Mouse (Mus musculus) intestine, embryonic 16.5 days (tissue): ENCODE data around the gene Ltbr. TPM values are rescaled to one million over a fixed set of nuclear protein-coding genes. Genes with fewer than 3 reads are reported as not detected.

ENCODE experiments used
- ATAC-seq: fragments of 200-750 bp; cut with Nextera tagmentation; 2 replicates; pipeline ENCODE4 v1.8.0; 2017; ENCODE audit warnings: moderate TSS enrichment, moderate library complexity
- H3K27ac ChIP-seq: fragments of 300-500 bp; sonication (generic); 2 replicates; pipeline ENCODE4 v1.5.1; 2014; ENCODE audit warnings: mild to moderate bottlenecking, low read length
- H3K27me3 ChIP-seq: fragments of 300-500 bp; sonication (generic); replicated peaks from 2 replicates; pipeline ENCODE4 v1.6.1; 2014; ENCODE audit warnings: low read length, control low read depth, mixed read lengths; ENCODE audit not compliant: control insufficient read depth, insufficient read depth
- H3K36me3 ChIP-seq: fragments of 300-500 bp; sonication (generic); 2 replicates; pipeline ENCODE4 v1.6.1; 2014; ENCODE audit warnings: low read length, control low read depth; ENCODE audit not compliant: control insufficient read depth, insufficient read depth
- H3K4me1 ChIP-seq: fragments of 300-500 bp; sonication (generic); 2 replicates; pipeline ENCODE4 v1.6.1; 2014; ENCODE audit warnings: low read length, control low read depth, mixed read lengths; ENCODE audit not compliant: control insufficient read depth, insufficient read depth
- H3K4me2 ChIP-seq: fragments of 300-500 bp; sonication (generic); 2 replicates; pipeline ENCODE4 v1.6.1; 2014; ENCODE audit warnings: low read depth, low read length, control low read depth
- H3K4me3 ChIP-seq: fragments of 300-500 bp; sonication (generic); 2 replicates; pipeline ENCODE4 v1.5.1; 2014; ENCODE audit warnings: mild to moderate bottlenecking, low read length
- H3K9ac ChIP-seq: fragments of 300-500 bp; sonication (generic); 2 replicates; pipeline ENCODE4 v1.6.1; 2014; ENCODE audit warnings: low read depth, low read length
- H3K9me3 ChIP-seq: fragments of 300-500 bp; sonication (generic); 2 replicates; pipeline ENCODE4 v1.6.1; 2016; ENCODE audit warnings: low read length, control low read depth; ENCODE audit not compliant: control insufficient read depth
- WGBS: fragments of 180-500 bp; shearing (Covaris S2); extraction: QIAGEN DNeasy Blood & Tissue Kit; methylation state at CpG from one replicate; pipeline ENCODE4 v1.1.7; 2014; 5-methylcytosine and 5-hydroxymethylcytosine counted together
- polyA plus RNA-seq: library from polyadenylated mRNA; unstranded; fragments of >200 nt; fragmentation: Nextera tagmentation; extraction: Ambion mirVana; gene quantifications from 2 replicates; pipeline ENCODE4 v1.2.1, GENCODE M21; 2015

Gene Ltbr
- polyA plus RNA-seq = 106 and 107 TPM in 2 replicates

- Histone ChIP-seq H3K9me3 (no peaks in the 10 kb centered on the region), H3K27me3 (no peaks in the 10 kb centered on the region), H3K9ac (peak within 1 kb of the TSS; percentile 88), H3K27ac (peak within 1 kb of the TSS; percentile 80), H3K4me2 (peak within 1 kb of the TSS; percentile 63), H3K36me3 (peaks cover 12% of the 10 kb centered on the region), H3K4me3 (peak within 1 kb of the TSS; percentile 64), H3K4me1 (peaks cover 27% of the 10 kb centered on the region)
- peak; percentile 96 for ATAC-seq
- WGBS = 2% methylated on average over 43 of the region's 46 CpGs
Measured at GRCm38 (mm10) chr6:125313546-125314230, at the start of gene Ltbr. Ltbr (minus strand) TSS chr6:125313885.

- Histone ChIP-seq H3K27me3 (no peaks in the 10 kb centered on the region), H3K9me3 (no peaks in the 10 kb centered on the region), H3K4me1 (peaks cover 36% of the 10 kb centered on the region), H3K4me2 (peak overlapping the region; percentile 22; the same call in 1 of the 2 replicates), H3K9ac (0 out of 2 replicates have a peak overlapping the region, but pooled peaks have one; percentile 53), H3K27ac (peak overlapping the region; percentile 61), H3K36me3 (peaks cover 26% of the 10 kb centered on the region), H3K4me3 (no peak overlapping the region)
- 37% methylated on average over 15 of the region's 15 CpGs for WGBS
- 0 out of 2 replicates have a peak, but pooled peaks have one; percentile 4 for ATAC-seq
Measured at GRCm38 (mm10) chr6:125363021-125363420, 49.3 kb upstream of the Ltbr start.

DNA sequence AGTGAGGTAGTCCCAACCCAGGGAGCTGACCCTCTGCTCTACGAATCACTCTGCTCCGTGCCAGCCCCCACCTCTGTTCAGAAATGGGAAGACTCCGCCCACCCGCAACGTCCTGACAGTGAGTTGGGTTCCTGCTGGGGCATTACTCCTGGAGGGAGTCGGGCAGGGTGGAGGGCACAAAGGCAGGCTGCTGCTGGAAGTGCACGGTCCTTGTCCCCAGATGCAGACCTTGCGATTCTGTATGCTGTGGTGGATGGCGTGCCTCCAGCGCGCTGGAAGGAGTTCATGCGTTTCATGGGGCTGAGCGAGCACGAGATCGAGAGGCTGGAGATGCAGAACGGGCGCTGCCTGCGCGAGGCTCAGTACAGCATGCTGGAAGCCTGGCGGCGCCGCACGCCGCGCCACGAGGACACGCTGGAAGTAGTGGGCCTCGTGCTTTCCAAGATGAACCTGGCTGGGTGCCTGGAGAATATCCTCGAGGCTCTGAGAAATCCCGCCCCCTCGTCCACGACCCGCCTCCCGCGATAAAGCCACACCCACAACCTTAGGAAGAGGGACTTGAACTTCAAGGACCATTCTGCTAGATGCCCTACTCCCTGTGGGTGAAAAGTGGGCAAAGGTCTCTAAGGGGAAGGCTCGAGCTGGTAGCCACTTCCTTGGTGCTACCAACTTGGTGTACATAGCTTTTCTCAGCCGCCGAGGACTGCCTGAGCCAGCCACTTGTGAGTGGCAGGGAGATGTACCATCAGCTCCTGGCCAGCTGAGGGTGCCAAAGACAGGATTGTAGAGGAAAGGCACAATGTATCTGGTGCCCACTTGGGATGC lies 48.0 kb upstream of the Ltbr start:
- 45% methylated on average over 38 of the region's 38 CpGs for WGBS
- Histone ChIP-seq H3K27ac (0 out of 2 replicates have a peak overlapping the region, but pooled peaks have one; percentile 2), H3K36me3 (peaks cover 30% of the 10 kb centered on the region)

GRCm38 (mm10) chr6:125360846-125361245 lies 47.2 kb upstream of the Ltbr start:
- no peak for ATAC-seq
- H3K36me3 ChIP-seq = peaks cover 30% of the 10 kb centered on the region

More for the DNA sequence above, 48.0 kb upstream of the Ltbr start:
- H3K4me1 ChIP-seq = peaks cover 31% of the 10 kb centered on the region
- H3K4me3 ChIP-seq = no peak overlapping the region
- no peaks in the 10 kb centered on the region for H3K9me3 ChIP-seq
- no peak overlapping the region for H3K4me2 ChIP-seq
- peak; percentile 27 for ATAC-seq
- H3K9ac ChIP-seq = no peak overlapping the region
- no peaks in the 10 kb centered on the region for H3K27me3 ChIP-seq

DNA sequence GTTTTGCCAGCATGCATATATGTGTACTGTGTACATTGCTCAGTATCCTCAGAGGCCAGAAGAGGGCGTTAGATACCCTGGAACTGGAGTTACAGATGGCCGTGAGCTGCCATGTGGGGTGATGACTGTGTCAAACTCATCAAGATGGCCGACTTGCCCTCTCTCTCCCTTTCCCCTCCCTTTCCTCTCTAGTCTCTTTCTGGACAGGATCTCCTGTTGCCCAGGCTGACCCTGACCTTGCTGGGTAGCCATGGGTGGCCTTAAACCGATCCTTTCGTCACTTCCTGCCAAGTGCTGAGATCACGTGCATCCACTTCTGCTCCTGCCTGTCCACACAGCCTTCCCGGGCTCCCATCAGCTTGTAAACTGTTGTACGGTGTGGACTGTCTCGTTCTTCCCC lies 46.3 kb upstream of the Ltbr start:
- H3K36me3 ChIP-seq = peaks cover 30% of the 10 kb centered on the region

More at GRCm38 (mm10) chr6:125360846-125361245, 47.2 kb upstream of the Ltbr start:
- H3K4me3 ChIP-seq = no peak overlapping the region
- peaks cover 37% of the 10 kb centered on the region for H3K4me1 ChIP-seq
- no peaks in the 10 kb centered on the region for H3K27me3 ChIP-seq
- no peak overlapping the region for H3K27ac ChIP-seq
- no peaks in the 10 kb centered on the region for H3K9me3 ChIP-seq
- H3K4me2 ChIP-seq = no peak overlapping the region
- 77% methylated on average over 9 of the region's 9 CpGs for WGBS
- no peak overlapping the region for H3K9ac ChIP-seq

GRCm38 (mm10) chr6:125357334-125357733 lies 43.6 kb upstream of the Ltbr start:
- peaks cover 49% of the 10 kb centered on the region for H3K4me1 ChIP-seq
- peaks cover 28% of the 10 kb centered on the region for H3K36me3 ChIP-seq
- H3K9ac ChIP-seq = no peak overlapping the region

More for the DNA sequence above, 46.3 kb upstream of the Ltbr start:
- no peak overlapping the region for H3K9ac ChIP-seq
- H3K27ac ChIP-seq = no peak overlapping the region
- ATAC-seq = no peak
- WGBS = 52% methylated on average over 9 of the region's 9 CpGs
- no peaks in the 10 kb centered on the region for H3K9me3 ChIP-seq
- H3K4me3 ChIP-seq = no peak overlapping the region
- no peak overlapping the region for H3K4me2 ChIP-seq
- peaks cover 45% of the 10 kb centered on the region for H3K4me1 ChIP-seq
- H3K27me3 ChIP-seq = no peaks in the 10 kb centered on the region

GRCm38 (mm10) chr6:125356264-125356663 lies 42.6 kb upstream of the Ltbr start:
- no peak overlapping the region for H3K9ac ChIP-seq
- H3K4me3 ChIP-seq = no peak overlapping the region
- no peaks in the 10 kb centered on the region for H3K9me3 ChIP-seq
- H3K27ac ChIP-seq = no peak overlapping the region
- 30% methylated on average over 8 of the region's 8 CpGs for WGBS
- H3K36me3 ChIP-seq = peaks cover 20% of the 10 kb centered on the region
- ATAC-seq = no peak
- H3K4me2 ChIP-seq = no peak overlapping the region
- no peaks in the 10 kb centered on the region for H3K27me3 ChIP-seq
- H3K4me1 ChIP-seq = peaks cover 51% of the 10 kb centered on the region

More at GRCm38 (mm10) chr6:125357334-125357733, 43.6 kb upstream of the Ltbr start:
- no peak for ATAC-seq
- no peaks in the 10 kb centered on the region for H3K27me3 ChIP-seq
- no peak overlapping the region for H3K27ac ChIP-seq
- H3K4me2 ChIP-seq = no peak overlapping the region
- WGBS = 86% methylated on average over 15 of the region's 15 CpGs
- no peaks in the 10 kb centered on the region for H3K9me3 ChIP-seq
- H3K4me3 ChIP-seq = no peak overlapping the region

GRCm38 (mm10) chr6:125355197-125355741 lies 41.6 kb upstream of the Ltbr start:
- ATAC-seq = no peak

More at GRCm38 (mm10) chr6:125355197-125355741, 41.6 kb upstream of the Ltbr start:
- Histone ChIP-seq H3K4me3 (0 out of 2 replicates have a peak overlapping the region, but pooled peaks have one; percentile 13), H3K9me3 (no peaks in the 10 kb centered on the region), H3K27me3 (no peaks in the 10 kb centered on the region), H3K9ac (peak overlapping the region; percentile 25), H3K4me1 (peaks cover 59% of the 10 kb centered on the region), H3K4me2 (peak overlapping the region; percentile 36), H3K27ac (peak overlapping the region; percentile 64), H3K36me3 (peaks cover 17% of the 10 kb centered on the region)
- 15% methylated on average over 10 of the region's 10 CpGs for WGBS
